ENCODE assay signal across 39 mouse cellular contexts in the genomic region with DNA sequence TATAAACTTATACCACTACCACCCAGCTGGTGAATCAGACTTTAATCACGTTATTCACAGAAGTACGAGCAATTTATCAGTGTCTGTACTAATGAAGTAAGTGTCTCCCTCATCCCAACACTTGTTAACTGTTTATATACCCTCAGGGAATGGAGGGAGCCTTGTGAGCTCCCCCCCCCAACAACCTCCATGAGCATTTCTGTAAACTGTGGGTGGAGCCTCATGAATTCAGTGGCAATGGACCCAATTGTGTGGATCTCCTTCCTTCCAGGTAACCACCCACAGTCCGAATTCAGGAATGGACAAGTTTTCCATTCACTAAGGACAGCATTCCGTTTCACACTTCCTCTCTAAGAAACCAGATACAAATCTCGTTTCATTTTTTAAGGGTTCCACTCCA. TPM values are rescaled to one million over a fixed set of nuclear protein-coding genes. Genes with fewer than 3 reads are reported as not detected.
"Had no signal": no experiment of that assay in that cellular context is flagged by ENCODE, and none has a peak within 500 bp of the region (broad histone marks: within the 10 kb centered on the region; RNA-seq: fewer than 3 reads in every experiment).

No protein-coding gene starts in this region.

- H3K4me2 ChIP-seq: heart, embryonic 11.5 days; heart, embryonic 13.5 days; heart, embryonic 15.5 days; hindbrain, embryonic 12.5 days; hindbrain, embryonic 13.5 days; hindbrain, embryonic 14.5 days; hindbrain, embryonic 15.5 days; intestine, embryonic 15.5 days; kidney, embryonic 15.5 days had no signal

- H3K4me1 ChIP-seq: intestine, embryonic 15.5 days had no signal

- H3K27ac ChIP-seq: heart, embryonic 10.5 days; heart, embryonic 13.5 days; heart, embryonic 15.5 days; hindbrain, embryonic 10.5 days; hindbrain, embryonic 12.5 days; hindbrain, embryonic 13.5 days; hindbrain, embryonic 14.5 days; hindbrain, embryonic 15.5 days; hindbrain, postnatal 0 days; intestine, embryonic 15.5 days; kidney, embryonic 15.5 days; kidney, postnatal 0 days; layer of hippocampus, adult 2 months had no signal

- H3K27me3 ChIP-seq: heart, embryonic 13.5 days; heart, embryonic 15.5 days; hindbrain, embryonic 12.5 days; hindbrain, embryonic 13.5 days; hindbrain, embryonic 15.5 days; intestine, embryonic 15.5 days; kidney, embryonic 15.5 days had no signal

- H3K36me3 ChIP-seq: heart, embryonic 10.5 days; heart, embryonic 13.5 days; heart, embryonic 15.5 days; hindbrain, embryonic 10.5 days; hindbrain, embryonic 12.5 days; hindbrain, embryonic 13.5 days; hindbrain, embryonic 15.5 days; intestine, embryonic 15.5 days; kidney, embryonic 15.5 days had no signal

- H3K4me3 ChIP-seq: heart, embryonic 10.5 days; heart, embryonic 13.5 days; heart, embryonic 15.5 days; hindbrain, embryonic 10.5 days; hindbrain, embryonic 12.5 days; hindbrain, embryonic 13.5 days; hindbrain, embryonic 15.5 days; intestine, embryonic 15.5 days; kidney, embryonic 15.5 days; layer of hippocampus, adult 2 months had no signal

- ATAC-seq: hindbrain, embryonic 16.5 days; hindbrain, postnatal 0 days; inflammation-experienced regulatory T-cells, adult 6 months; intestine, embryonic 15.5 days; intestine, embryonic 16.5 days; intestine, postnatal 0 days had no signal

- DNase-seq: heart, postnatal 10 days; heart, postnatal 14 days; heart, postnatal 36 days; heart, postnatal 4 days; kidney, adult 11 months; kidney, adult 18-20 months; kidney, adult 2 months; kidney, adult 8-10 months; kidney, adult 9 months; kidney, postnatal 10 days; kidney, postnatal 14 days; kidney, postnatal 25 days; kidney, postnatal 36 days; kidney, postnatal 4 days; layer of hippocampus, adult 9-11 months; layer of hippocampus, postnatal 36 days had no signal

- H3K9ac ChIP-seq: heart, embryonic 13.5 days; heart, embryonic 15.5 days; hindbrain, embryonic 12.5 days; hindbrain, embryonic 13.5 days; hindbrain, embryonic 14.5 days; hindbrain, embryonic 15.5 days; intestine, embryonic 15.5 days; kidney, embryonic 15.5 days had no signal

- H3K9me3 ChIP-seq: heart, embryonic 10.5 days; heart, embryonic 13.5 days; heart, embryonic 15.5 days; hindbrain, embryonic 10.5 days; hindbrain, embryonic 12.5 days; hindbrain, embryonic 13.5 days; hindbrain, embryonic 15.5 days; intestine, embryonic 15.5 days; kidney, embryonic 15.5 days had no signal

RNA-seq across cellular contexts. Expression of a gene that starts 17.6 kb away (rescaled TPM):
- total RNA-seq: hematopoietic stem cell, adult 5-6 weeks had no signal
- polyA plus RNA-seq: heart, embryonic 10.5 days; heart, embryonic 13.5 days; heart, embryonic 14.5 days; heart, embryonic 15.5 days; heart, embryonic 16.5 days; hindbrain, embryonic 10.5 days; hindbrain, embryonic 11.5 days; hindbrain, embryonic 14.5 days; hindbrain, embryonic 15.5 days; kidney, adult 2 months; kidney, embryonic 14.5 days had no signal
